Mouse (Mus musculus) frontal cortex, adult 2 months (tissue): Measurements from ENCODE around the gene Txnrd3. TPM values are rescaled to one million over a fixed set of nuclear protein-coding genes. Genes with fewer than 3 reads are reported as not detected.

Experiments
- polyA plus RNA-seq: library from polyadenylated mRNA; depleted of rRNA; stranded (reverse); fragments of >200 nt; gene quantifications from 2 replicates; pipeline ENCODE4 v1.2.3, GENCODE M21; 2012; rRNA removed

Txnrd3 gene
- polyA plus RNA-seq, 1 experiment: 8.0 TPM

Other genes with a start within 250 kb of the Txnrd3 start
- gene Chchd6, start 48.3 kb upstream of the Txnrd3 start, polyA plus RNA-seq: 154 and 189 TPM in 2 replicates
- not detected in 2 replicates for gene Vmn1r40, start 63.6 kb downstream of the Txnrd3 start, polyA plus RNA-seq
- not detected in 2 replicates for gene Vmn1r41, start 96.8 kb downstream of the Txnrd3 start, polyA plus RNA-seq
- gene Vmn1r42, start 232.4 kb downstream of the Txnrd3 start, polyA plus RNA-seq: not detected in 2 replicates
- not detected in 2 replicates for gene Vmn1r43, start 232.4 kb downstream of the Txnrd3 start, polyA plus RNA-seq
- gene Vmn1r44, start 239.7 kb downstream of the Txnrd3 start, polyA plus RNA-seq: not detected in 2 replicates